Mouse (Mus musculus) neural tube, embryonic 13.5 days (tissue): ENCODE measurements around the gene Ugt1a7c. TPM values are rescaled to one million over a fixed set of nuclear protein-coding genes. Genes with fewer than 3 reads are reported as not detected.

Experiments
- ATAC-seq: fragments of 200-750 bp; cut with Nextera tagmentation; 2 replicates; pipeline ENCODE4 v1.8.0; 2017; ENCODE audit warnings: low read depth, mild to moderate bottlenecking, moderate TSS enrichment, moderate library complexity
- H3K27ac ChIP-seq: fragments of 300-500 bp; sonication (generic); replicated peaks from 2 replicates; pipeline ENCODE4 v1.5.1; 2015; ENCODE audit warnings: moderate library complexity, mild to moderate bottlenecking, inconsistent platforms
- H3K27me3 ChIP-seq: fragments of 300-500 bp; sonication (generic); 2 replicates; pipeline ENCODE4 v1.6.1; 2015; ENCODE audit warnings: mild to moderate bottlenecking, inconsistent platforms
- H3K36me3 ChIP-seq: fragments of 300-500 bp; sonication (generic); 2 replicates; pipeline ENCODE4 v1.6.1; 2015; ENCODE audit warnings: mild to moderate bottlenecking, inconsistent platforms
- H3K4me1 ChIP-seq: fragments of 300-500 bp; sonication (generic); replicated peaks from 2 replicates; pipeline ENCODE4 v1.6.1; 2015; ENCODE audit warnings: inconsistent platforms
- H3K4me2 ChIP-seq: fragments of 300-500 bp; sonication (generic); 2 replicates; pipeline ENCODE4 v1.6.1; 2015; ENCODE audit warnings: inconsistent platforms, mild to moderate bottlenecking, moderate library complexity
- H3K4me3 ChIP-seq: fragments of 300-500 bp; sonication (generic); 2 replicates; pipeline ENCODE4 v1.5.1; 2015; ENCODE audit warnings: mild to moderate bottlenecking, inconsistent platforms
- H3K9ac ChIP-seq: fragments of 300-500 bp; sonication (generic); 2 replicates; pipeline ENCODE4 v1.6.1; 2015; ENCODE audit warnings: moderate library complexity, mild to moderate bottlenecking, inconsistent platforms
- H3K9me3 ChIP-seq: fragments of 300-500 bp; sonication (generic); 2 replicates; pipeline ENCODE4 v1.6.1; 2016; ENCODE audit warnings: inconsistent platforms
- WGBS: fragments of 180-500 bp; shearing (Covaris S2); methylation state at CpG from one replicate; pipeline ENCODE4 v1.1.7; 2015; 5-methylcytosine and 5-hydroxymethylcytosine counted together
- polyA plus RNA-seq: library from polyadenylated mRNA; unstranded; fragments of >200 nt; fragmentation: Nextera tagmentation; extraction: Ambion mirVana; gene quantifications from 2 replicates; pipeline ENCODE4 v1.2.1, GENCODE M21; 2015

Ugt1a7c gene
- polyA plus RNA-seq, 1 experiment from 2014 or later, result 1.6 TPM

- Histone ChIP-seq H3K27ac (no peak overlapping the region), H3K9me3 (peaks cover 71% of the 10 kb centered on the region), H3K4me3 (no peak overlapping the region), H3K4me1 (peaks cover 12% of the 10 kb centered on the region; the same call in 1 of the 2 replicates), H3K4me2 (no peak overlapping the region), H3K27me3 (no peaks in the 10 kb centered on the region), H3K36me3 (peaks cover 21% of the 10 kb centered on the region), H3K9ac (no peak overlapping the region)
- 81% methylated on average over 13 of the region's 13 CpGs for WGBS
- no peak for ATAC-seq
Observed at GRCm38 (mm10) chr1:88255989-88256754, 161.3 kb downstream of the Ugt1a7c start.

GRCm38 (mm10) chr1:88256886-88257663, 162.2 kb downstream of the Ugt1a7c start:
- no peak overlapping the region for H3K4me2 ChIP-seq
- peaks cover 30% of the 10 kb centered on the region for H3K36me3 ChIP-seq
- H3K9ac ChIP-seq, result no peak overlapping the region
- H3K4me1 ChIP-seq, result peaks cover 17% of the 10 kb centered on the region; the same call in 1 of the 2 replicates
- WGBS, result 80% methylated on average over 10 of the region's 10 CpGs
- no peak for ATAC-seq
- no peak overlapping the region for H3K27ac ChIP-seq
- H3K9me3 ChIP-seq, result peaks cover 64% of the 10 kb centered on the region
- H3K27me3 ChIP-seq, result no peaks in the 10 kb centered on the region
- H3K4me3 ChIP-seq, result no peak overlapping the region

DNA sequence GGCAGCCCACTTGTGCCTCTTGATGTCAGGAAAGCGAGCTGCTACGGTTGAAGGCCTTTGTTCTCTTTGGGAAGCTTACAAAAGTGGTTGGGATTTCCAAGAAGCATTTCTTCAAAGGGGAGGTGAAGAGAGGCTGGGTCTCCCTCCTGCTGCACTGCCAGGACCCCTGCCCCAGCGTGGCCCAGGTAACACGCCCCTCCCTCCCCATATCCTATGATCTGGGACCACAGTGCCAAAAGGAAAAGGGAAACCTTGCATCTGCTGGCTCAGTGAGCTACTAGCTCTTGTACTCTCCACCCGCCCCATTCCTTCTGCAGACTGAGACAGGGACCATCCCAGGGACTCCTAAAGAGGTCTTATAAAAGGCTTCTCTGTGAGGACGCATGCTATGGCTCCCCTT, 162.8 kb downstream of the Ugt1a7c start:
- ATAC-seq, result no peak
- no peak overlapping the region for H3K4me3 ChIP-seq
- H3K9me3 ChIP-seq, result peaks cover 58% of the 10 kb centered on the region
- no peak overlapping the region for H3K4me2 ChIP-seq
- peaks cover 23% of the 10 kb centered on the region for H3K4me1 ChIP-seq
- no peak overlapping the region for H3K27ac ChIP-seq
- WGBS, result 79% methylated on average over 6 of the region's 6 CpGs
- no peak overlapping the region for H3K9ac ChIP-seq
- no peaks in the 10 kb centered on the region for H3K27me3 ChIP-seq
- H3K36me3 ChIP-seq, result peaks cover 36% of the 10 kb centered on the region

- H3K4me3 ChIP-seq, result no peak overlapping the region
- H3K9ac ChIP-seq, result no peak overlapping the region
Observed at GRCm38 (mm10) chr1:88258361-88258760, 163.5 kb downstream of the Ugt1a7c start.

DNA sequence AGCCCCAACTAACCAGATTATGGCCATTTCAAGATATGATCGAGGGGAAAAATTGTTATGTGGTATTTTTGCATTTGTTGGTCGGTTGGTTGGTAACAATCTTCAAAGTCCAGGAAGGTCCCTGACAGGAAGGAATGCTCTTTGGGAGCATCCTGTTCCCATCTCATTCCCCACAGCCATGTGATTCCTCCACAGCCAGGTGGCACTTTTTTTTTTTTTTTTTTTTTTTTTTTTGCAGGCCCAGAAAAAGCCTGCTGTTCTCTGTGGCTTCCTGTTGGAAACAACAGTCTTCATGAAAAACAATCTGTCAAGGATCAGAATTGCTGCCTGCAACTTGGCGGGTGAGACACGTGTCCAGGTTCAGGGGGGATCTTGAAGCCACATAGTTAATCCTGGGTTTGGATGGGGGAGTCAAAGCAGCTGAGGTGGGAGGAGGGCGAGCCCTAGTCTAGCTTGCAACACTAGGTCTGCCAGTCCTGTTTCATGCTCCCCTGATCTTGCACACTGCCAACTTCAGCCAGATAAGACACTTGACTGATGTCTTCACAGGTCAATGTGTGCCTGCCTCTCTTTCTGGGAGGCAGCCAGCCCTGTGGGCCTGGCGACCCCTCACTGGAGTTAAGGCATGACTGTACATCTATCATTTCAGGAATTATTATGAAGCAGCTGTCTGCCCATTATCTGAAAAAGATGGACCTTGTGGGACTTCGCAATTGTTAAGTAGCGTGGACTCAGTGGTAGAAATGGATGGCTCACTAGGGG, 164.2 kb downstream of the Ugt1a7c start:
- no peak overlapping the region for H3K9ac ChIP-seq
- H3K36me3 ChIP-seq, result peaks cover 50% of the 10 kb centered on the region
- H3K27ac ChIP-seq, result no peak overlapping the region
- H3K4me1 ChIP-seq, result peaks cover 25% of the 10 kb centered on the region
- 73% methylated on average over 8 of the region's 8 CpGs for WGBS
- peak; percentile 1; the same call in 1 of the 2 replicates for ATAC-seq
- no peak overlapping the region for H3K4me2 ChIP-seq
- no peak overlapping the region for H3K4me3 ChIP-seq
- H3K9me3 ChIP-seq, result peaks cover 46% of the 10 kb centered on the region
- H3K27me3 ChIP-seq, result no peaks in the 10 kb centered on the region

More at GRCm38 (mm10) chr1:88258361-88258760, 163.5 kb downstream of the Ugt1a7c start:
- no peak overlapping the region for H3K27ac ChIP-seq
- no peaks in the 10 kb centered on the region for H3K27me3 ChIP-seq
- no peak for ATAC-seq
- H3K4me1 ChIP-seq, result peaks cover 25% of the 10 kb centered on the region
- WGBS, result 64% methylated on average over 6 of the region's 6 CpGs
- peaks cover 51% of the 10 kb centered on the region for H3K9me3 ChIP-seq
- peaks cover 43% of the 10 kb centered on the region for H3K36me3 ChIP-seq
- H3K4me2 ChIP-seq, result no peak overlapping the region

- Histone ChIP-seq H3K4me2 (no peak overlapping the region), H3K4me3 (no peak overlapping the region), H3K27ac (no peak overlapping the region), H3K9me3 (peaks cover 40% of the 10 kb centered on the region), H3K27me3 (no peaks in the 10 kb centered on the region), H3K36me3 (peaks cover 56% of the 10 kb centered on the region), H3K4me1 (peaks cover 25% of the 10 kb centered on the region), H3K9ac (no peak overlapping the region)
- ATAC-seq, result peak; percentile 2; the same call in 1 of the 2 replicates
- WGBS, result 78% methylated on average over 4 of the region's 4 CpGs
Observed at GRCm38 (mm10) chr1:88259643-88260024, 164.8 kb downstream of the Ugt1a7c start.

GRCm38 (mm10) chr1:88260114-88260513, 165.3 kb downstream of the Ugt1a7c start:
- peaks cover 25% of the 10 kb centered on the region for H3K4me1 ChIP-seq
- H3K27ac ChIP-seq, result no peak overlapping the region
- H3K27me3 ChIP-seq, result no peaks in the 10 kb centered on the region
- peaks cover 60% of the 10 kb centered on the region for H3K36me3 ChIP-seq
- 81% methylated on average over 6 of the region's 6 CpGs for WGBS
- peak; percentile 3; the same call in 1 of the 2 replicates for ATAC-seq
- peaks cover 35% of the 10 kb centered on the region for H3K9me3 ChIP-seq
- H3K4me3 ChIP-seq, result no peak overlapping the region
- no peak overlapping the region for H3K9ac ChIP-seq
- H3K4me2 ChIP-seq, result no peak overlapping the region

DNA sequence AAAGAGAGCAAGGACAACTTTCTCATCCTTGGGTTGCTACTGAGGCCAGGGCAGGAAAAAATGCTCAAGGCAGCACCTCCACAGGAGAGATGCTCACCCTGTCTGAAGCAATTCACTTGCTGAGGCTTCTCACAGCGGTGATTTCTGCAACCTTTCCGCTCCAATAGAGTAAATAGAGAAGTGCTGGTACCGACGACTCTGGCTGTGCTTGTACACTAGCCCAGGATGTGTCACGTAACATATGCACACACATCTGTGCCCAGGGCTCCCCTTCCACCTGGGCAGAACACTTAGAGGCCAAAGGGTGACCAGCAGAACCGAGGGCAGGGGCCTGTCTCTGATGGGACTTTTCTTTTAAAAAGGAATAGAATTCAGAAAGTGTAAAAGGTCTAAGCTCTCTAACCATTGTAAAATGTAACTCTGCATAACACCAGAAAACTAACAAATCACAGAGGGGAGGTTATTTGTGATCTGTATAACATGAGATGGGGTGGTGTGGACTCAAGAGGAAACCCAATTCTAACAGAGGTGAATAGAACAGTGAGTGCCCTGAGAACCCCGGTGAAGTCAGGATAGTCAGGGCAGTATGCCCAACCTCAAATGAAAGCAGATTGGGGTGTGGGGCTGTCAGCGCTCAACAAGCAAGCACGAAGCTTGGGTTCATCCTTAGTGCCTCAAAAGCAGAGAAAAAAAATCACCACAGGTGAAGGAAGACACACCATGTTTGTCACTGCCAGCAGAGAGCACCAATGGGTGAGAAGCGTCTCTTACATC, 165.9 kb downstream of the Ugt1a7c start:
- Histone ChIP-seq H3K36me3 (peaks cover 67% of the 10 kb centered on the region), H3K27ac (no peak overlapping the region), H3K4me2 (no peak overlapping the region), H3K27me3 (no peaks in the 10 kb centered on the region), H3K9me3 (peaks cover 33% of the 10 kb centered on the region), H3K4me1 (peaks cover 25% of the 10 kb centered on the region), H3K4me3 (no peak overlapping the region), H3K9ac (no peak overlapping the region)
- no peak for ATAC-seq
- 85% methylated on average over 10 of the region's 10 CpGs for WGBS

GRCm38 (mm10) chr1:88261706-88262105, 166.8 kb downstream of the Ugt1a7c start:
- 85% methylated on average over 7 of the region's 7 CpGs for WGBS
- ATAC-seq, result no peak
- Histone ChIP-seq H3K27ac (no peak overlapping the region), H3K9me3 (peaks cover 24% of the 10 kb centered on the region), H3K9ac (no peak overlapping the region), H3K36me3 (peaks cover 76% of the 10 kb centered on the region), H3K4me1 (peaks cover 25% of the 10 kb centered on the region), H3K27me3 (no peaks in the 10 kb centered on the region), H3K4me3 (no peak overlapping the region), H3K4me2 (no peak overlapping the region)

DNA sequence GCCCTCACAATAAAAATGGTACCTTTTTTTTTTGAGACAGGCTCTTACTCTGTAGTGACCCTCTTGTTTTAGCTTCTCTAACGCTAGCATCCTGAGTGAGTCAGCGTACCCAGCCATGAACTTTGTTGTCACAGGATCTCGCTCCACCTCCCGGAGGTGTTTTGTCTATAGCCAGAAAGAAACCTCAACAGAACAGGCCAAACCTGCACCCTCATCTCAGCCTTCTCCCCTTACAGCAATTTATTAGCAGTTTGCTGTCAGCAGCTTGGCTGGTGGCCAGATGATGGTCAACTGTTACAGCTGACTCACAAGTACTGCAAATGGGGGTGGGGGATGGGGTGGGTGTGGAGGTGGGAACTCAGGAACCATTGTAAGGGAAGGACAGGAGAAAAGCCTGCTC, 167.4 kb downstream of the Ugt1a7c start:
- Histone ChIP-seq H3K4me2 (no peak overlapping the region), H3K36me3 (peaks cover 82% of the 10 kb centered on the region), H3K4me1 (peaks cover 25% of the 10 kb centered on the region), H3K27ac (no peak overlapping the region), H3K27me3 (no peaks in the 10 kb centered on the region), H3K9me3 (peaks cover 19% of the 10 kb centered on the region), H3K9ac (no peak overlapping the region), H3K4me3 (no peak overlapping the region)
- 77% methylated on average over 4 of the region's 4 CpGs for WGBS
- no peak for ATAC-seq

- no peak overlapping the region for H3K4me2 ChIP-seq
- H3K27me3 ChIP-seq, result no peaks in the 10 kb centered on the region
- H3K4me3 ChIP-seq, result no peak overlapping the region
- peaks cover 89% of the 10 kb centered on the region for H3K36me3 ChIP-seq
- 79% methylated on average over 6 of the region's 6 CpGs for WGBS
- peaks cover 25% of the 10 kb centered on the region for H3K4me1 ChIP-seq
- no peak for ATAC-seq
- peaks cover 12% of the 10 kb centered on the region for H3K9me3 ChIP-seq
- no peak overlapping the region for H3K27ac ChIP-seq
- no peak overlapping the region for H3K9ac ChIP-seq
Observed at GRCm38 (mm10) chr1:88262961-88263360, 168.1 kb downstream of the Ugt1a7c start.
